Mouse (Mus musculus): ENCODE data around the gene Pid1.

Pid1 gene

GRCm38 (mm10) chr1:84186756-84187437 is 177.1 kb downstream of the Pid1 start:
- no peak for DNase-seq (ENCODE audit: low read depth in 2 of 2, low spot score in 2 of 2)

- DNase-seq (ENCODE audit: low read depth in 2 of 2, low spot score in 2 of 2), result no peak
Measured at GRCm38 (mm10) chr1:84177696-84178095, 186.3 kb downstream of the Pid1 start.

- no peak for DNase-seq (ENCODE audit: low read depth in 2 of 2, low spot score in 2 of 2)
Measured at GRCm38 (mm10) chr1:84177033-84177432, 186.9 kb downstream of the Pid1 start.

GRCm38 (mm10) chr1:84172941-84173340 is 191.0 kb downstream of the Pid1 start:
- DNase-seq (ENCODE audit: low read depth in 2 of 2, low spot score in 2 of 2), result no peak

- DNase-seq (ENCODE audit: low read depth in 2 of 2, low spot score in 2 of 2), result no peak
Measured at GRCm38 (mm10) chr1:84157790-84158189, 206.2 kb downstream of the Pid1 start.

GRCm38 (mm10) chr1:84155585-84155930 is 208.4 kb downstream of the Pid1 start:
- DNase-seq (ENCODE audit: low read depth in 2 of 2, low spot score in 2 of 2), result no peak

- DNase-seq (ENCODE audit: low read depth in 2 of 2, low spot score in 2 of 2), result no peak
Measured at GRCm38 (mm10) chr1:84154725-84155584, 209.0 kb downstream of the Pid1 start.

- no peak for DNase-seq (ENCODE audit: low read depth in 2 of 2, low spot score in 2 of 2)
Measured at GRCm38 (mm10) chr1:84153943-84154342, 210.0 kb downstream of the Pid1 start.

- DNase-seq (ENCODE audit: low read depth in 2 of 2, low spot score in 2 of 2), result no peak
Measured at GRCm38 (mm10) chr1:84141561-84141960, 222.4 kb downstream of the Pid1 start.

GRCm38 (mm10) chr1:84132451-84132850 is 231.5 kb downstream of the Pid1 start:
- no peak for DNase-seq (ENCODE audit: low read depth in 2 of 2, low spot score in 2 of 2)

GRCm38 (mm10) chr1:84131799-84132198 is 232.2 kb downstream of the Pid1 start:
- no peak for DNase-seq (ENCODE audit: low read depth in 2 of 2, low spot score in 2 of 2)

GRCm38 (mm10) chr1:84128510-84128909 is 235.5 kb downstream of the Pid1 start:
- DNase-seq (ENCODE audit: low read depth in 2 of 2, low spot score in 2 of 2), result no peak

- no peak for DNase-seq (ENCODE audit: low read depth in 2 of 2, low spot score in 2 of 2)
Measured at GRCm38 (mm10) chr1:84119306-84119705, 244.7 kb downstream of the Pid1 start.

GRCm38 (mm10) chr1:84106756-84107155 is 257.2 kb downstream of the Pid1 start:
- DNase-seq (ENCODE audit: low read depth in 2 of 2, low spot score in 2 of 2), result no peak

GRCm38 (mm10) chr1:84102052-84102451 is 261.9 kb downstream of the Pid1 start:
- DNase-seq (ENCODE audit: low read depth in 2 of 2, low spot score in 2 of 2), result no peak

- DNase-seq (ENCODE audit: low read depth in 2 of 2, low spot score in 2 of 2), result no peak
Measured at GRCm38 (mm10) chr1:84097398-84097797, 266.6 kb downstream of the Pid1 start.

- DNase-seq (ENCODE audit: low read depth in 2 of 2, low spot score in 2 of 2), result no peak
Measured at GRCm38 (mm10) chr1:84093291-84093690, 270.7 kb downstream of the Pid1 start.

GRCm38 (mm10) chr1:84089664-84090063 is 274.3 kb downstream of the Pid1 start:
- DNase-seq (ENCODE audit: low read depth in 2 of 2, low spot score in 2 of 2), result no peak

- no peak for DNase-seq (ENCODE audit: low read depth in 2 of 2, low spot score in 2 of 2)
Measured at GRCm38 (mm10) chr1:84087957-84088356, 276.0 kb downstream of the Pid1 start.

GRCm38 (mm10) chr1:84087325-84087724 is 276.7 kb downstream of the Pid1 start:
- DNase-seq (ENCODE audit: low read depth in 2 of 2, low spot score in 2 of 2), result no peak

GRCm38 (mm10) chr1:84086486-84086885 is 277.5 kb downstream of the Pid1 start:
- no peak for DNase-seq (ENCODE audit: low read depth in 2 of 2, low spot score in 2 of 2)

- DNase-seq (ENCODE audit: low read depth in 2 of 2, low spot score in 2 of 2), result no peak
Measured at GRCm38 (mm10) chr1:84085361-84085760, 278.6 kb downstream of the Pid1 start.

GRCm38 (mm10) chr1:84079566-84079965 is 284.4 kb downstream of the Pid1 start:
- no peak for DNase-seq (ENCODE audit: low read depth in 2 of 2, low spot score in 2 of 2)
